Mouse (Mus musculus) hindbrain, embryonic 14.5 days (tissue): ENCODE measurements at regions not wholly inside any gene's neighbourhood (a gene's known extent, or its start where the extent isn't known, plus 50 kb on each side); places are given as distances from the start of the nearest gene placed in this dataset.

ENCODE experiments used
- ATAC-seq: fragments of 200-750 bp; cut with Nextera tagmentation; 2 replicates; pipeline ENCODE4 v1.8.0; 2017; ENCODE audit warnings: moderate number of reproducible peaks, mild to moderate bottlenecking, moderate TSS enrichment, moderate library complexity; ENCODE audit not compliant: low FRiP score
- DNase-seq: peaks from one replicate; pipeline ENCODE4 v3.0.0-alpha.2; 2015; ENCODE audit warnings: low spot score
- H3K27ac ChIP-seq: fragments of 300-500 bp; sonication (generic); 2 replicates; pipeline ENCODE4 v1.5.1; 2014; ENCODE audit warnings: mild to moderate bottlenecking, moderate library complexity
- H3K27me3 ChIP-seq: fragments of 300-500 bp; sonication (generic); 2 replicates; pipeline ENCODE4 v1.6.1; 2014; ENCODE audit warnings: mild to moderate bottlenecking, low read length, mixed read lengths; ENCODE audit not compliant: control insufficient read depth, insufficient read depth
- H3K36me3 ChIP-seq: fragments of 300-500 bp; sonication (generic); replicated peaks from 2 replicates; pipeline ENCODE4 v1.6.1; 2014; ENCODE audit not compliant: control insufficient read depth, insufficient read depth
- H3K4me1 ChIP-seq: fragments of 300-500 bp; sonication (generic); replicated peaks from 2 replicates; pipeline ENCODE4 v1.6.1; 2014; ENCODE audit warnings: antibody characterized with exemption, low read length, mixed read lengths; ENCODE audit not compliant: control insufficient read depth, insufficient read depth
- H3K4me2 ChIP-seq: fragments of 300-500 bp; sonication (generic); replicated peaks from 2 replicates; pipeline ENCODE4 v1.6.1; 2014; ENCODE audit warnings: mild to moderate bottlenecking, moderate library complexity
- H3K4me3 ChIP-seq: fragments of 300-500 bp; sonication (generic); replicated peaks from 2 replicates; pipeline ENCODE4 v1.5.1; 2014; ENCODE audit warnings: mild to moderate bottlenecking, low read length
- H3K9ac ChIP-seq: fragments of 300-500 bp; sonication (generic); 2 replicates; pipeline ENCODE4 v1.6.1; 2014
- H3K9me3 ChIP-seq: fragments of 300-500 bp; sonication (generic); 2 replicates; pipeline ENCODE4 v1.6.1; 2016; ENCODE audit warnings: low read length; ENCODE audit not compliant: control insufficient read depth
- WGBS: fragments of 180-500 bp; shearing (Covaris S2); extraction: QIAGEN DNeasy Blood & Tissue Kit; methylation state at CpG from one replicate; pipeline ENCODE4 v1.1.7; 2014; 5-methylcytosine and 5-hydroxymethylcytosine counted together

GRCm38 (mm10) chr14:9000408-9001092 is 334.5 kb upstream of the 4930452B06Rik start:
- no peak overlapping the region for H3K9ac ChIP-seq
- no peak for DNase-seq
- 74% methylated on average over 3 of the region's 3 CpGs for WGBS
- no peak for ATAC-seq
- no peaks in the 10 kb centered on the region for H3K36me3 ChIP-seq
- H3K4me3 ChIP-seq, result no peak overlapping the region
- H3K27me3 ChIP-seq, result no peaks in the 10 kb centered on the region
- H3K4me1 ChIP-seq, result no peaks in the 10 kb centered on the region
- no peak overlapping the region for H3K27ac ChIP-seq
- no peaks in the 10 kb centered on the region for H3K9me3 ChIP-seq
- H3K4me2 ChIP-seq, result no peak overlapping the region

GRCm38 (mm10) chr14:8999815-9000214 is 333.8 kb upstream of the 4930452B06Rik start:
- H3K36me3 ChIP-seq, result no peaks in the 10 kb centered on the region
- WGBS, result 55% methylated on average over 1 of the region's 1 CpGs
- no peaks in the 10 kb centered on the region for H3K4me1 ChIP-seq
- no peak overlapping the region for H3K4me3 ChIP-seq
- no peaks in the 10 kb centered on the region for H3K27me3 ChIP-seq
- DNase-seq, result no peak
- no peaks in the 10 kb centered on the region for H3K9me3 ChIP-seq
- H3K9ac ChIP-seq, result no peak overlapping the region
- no peak overlapping the region for H3K4me2 ChIP-seq
- ATAC-seq, result no peak
- no peak overlapping the region for H3K27ac ChIP-seq

GRCm38 (mm10) chr14:8993421-8993820 is 327.4 kb upstream of the 4930452B06Rik start:
- Histone ChIP-seq H3K9me3 (no peaks in the 10 kb centered on the region), H3K4me1 (no peaks in the 10 kb centered on the region), H3K4me3 (no peak overlapping the region), H3K4me2 (no peak overlapping the region), H3K27me3 (no peaks in the 10 kb centered on the region), H3K9ac (no peak overlapping the region), H3K36me3 (no peaks in the 10 kb centered on the region), H3K27ac (no peak overlapping the region)
- DNase-seq (no peak), ATAC-seq (no peak)
- 79% methylated on average over 1 of the region's 1 CpGs for WGBS

- DNase-seq (no peak), ATAC-seq (no peak)
- H3K36me3 ChIP-seq, result no peaks in the 10 kb centered on the region
- H3K4me2 ChIP-seq, result no peak overlapping the region
- no peaks in the 10 kb centered on the region for H3K27me3 ChIP-seq
- H3K27ac ChIP-seq, result no peak overlapping the region
- no peak overlapping the region for H3K9ac ChIP-seq
- no peaks in the 10 kb centered on the region for H3K9me3 ChIP-seq
- H3K4me3 ChIP-seq, result no peak overlapping the region
- no peaks in the 10 kb centered on the region for H3K4me1 ChIP-seq
- 94% methylated on average over 4 of the region's 4 CpGs for WGBS
Measured at GRCm38 (mm10) chr14:8985086-8985793, 319.2 kb upstream of the 4930452B06Rik start.

GRCm38 (mm10) chr14:8961554-8961953 is 295.5 kb upstream of the 4930452B06Rik start:
- ATAC-seq (0 out of 2 replicates have a peak, but pooled peaks have one; percentile 43), DNase-seq (peak; percentile 25)
- Histone ChIP-seq H3K4me2 (no peak overlapping the region), H3K36me3 (no peaks in the 10 kb centered on the region), H3K9me3 (no peaks in the 10 kb centered on the region), H3K27ac (no peak overlapping the region), H3K9ac (no peak overlapping the region), H3K4me3 (no peak overlapping the region), H3K4me1 (no peaks in the 10 kb centered on the region), H3K27me3 (no peaks in the 10 kb centered on the region)
- 48% methylated on average over 2 of the region's 2 CpGs for WGBS

- Histone ChIP-seq H3K27ac (no peak overlapping the region), H3K4me1 (no peaks in the 10 kb centered on the region), H3K4me2 (no peak overlapping the region), H3K27me3 (no peaks in the 10 kb centered on the region), H3K4me3 (no peak overlapping the region), H3K9ac (no peak overlapping the region), H3K36me3 (no peaks in the 10 kb centered on the region), H3K9me3 (no peaks in the 10 kb centered on the region)
- ATAC-seq (no peak), DNase-seq (no peak)
- 50% methylated on average over 6 of the region's 6 CpGs for WGBS
Measured at GRCm38 (mm10) chr14:8952853-8953397, 286.9 kb upstream of the 4930452B06Rik start.

GRCm38 (mm10) chr14:8948751-8949150 is 282.7 kb upstream of the 4930452B06Rik start:
- no peak overlapping the region for H3K4me2 ChIP-seq
- no peaks in the 10 kb centered on the region for H3K4me1 ChIP-seq
- no peaks in the 10 kb centered on the region for H3K36me3 ChIP-seq
- H3K9ac ChIP-seq, result no peak overlapping the region
- no peak overlapping the region for H3K4me3 ChIP-seq
- WGBS, result 70% methylated on average over 2 of the region's 2 CpGs
- no peaks in the 10 kb centered on the region for H3K9me3 ChIP-seq
- no peak overlapping the region for H3K27ac ChIP-seq
- H3K27me3 ChIP-seq, result no peaks in the 10 kb centered on the region
- ATAC-seq (no peak), DNase-seq (no peak)

GRCm38 (mm10) chr14:8946851-8947625 is 281.0 kb upstream of the 4930452B06Rik start:
- ATAC-seq, result no peak
- DNase-seq, result no peak
- 61% methylated on average over 5 of the region's 5 CpGs for WGBS
- Histone ChIP-seq H3K4me3 (no peak overlapping the region), H3K4me2 (no peak overlapping the region), H3K4me1 (no peaks in the 10 kb centered on the region), H3K36me3 (no peaks in the 10 kb centered on the region), H3K27ac (peak overlapping the region; percentile 71), H3K9ac (no peak overlapping the region), H3K27me3 (no peaks in the 10 kb centered on the region), H3K9me3 (no peaks in the 10 kb centered on the region)

- DNase-seq (peak; percentile 85), ATAC-seq (no peak; the same call in 1 of the 2 replicates)
- Histone ChIP-seq H3K27ac (no peak overlapping the region), H3K9ac (no peak overlapping the region), H3K4me1 (no peaks in the 10 kb centered on the region), H3K4me2 (no peak overlapping the region), H3K4me3 (no peak overlapping the region), H3K27me3 (no peaks in the 10 kb centered on the region), H3K36me3 (no peaks in the 10 kb centered on the region), H3K9me3 (no peaks in the 10 kb centered on the region)
- 20% methylated on average over 5 of the region's 5 CpGs for WGBS
Measured at GRCm38 (mm10) chr14:8935121-8935520, 269.1 kb upstream of the 4930452B06Rik start.
